Mouse (Mus musculus): ENCODE measurements at regions not wholly inside any gene's neighbourhood (a gene's known extent, or its start where the extent isn't known, plus 50 kb on each side); places are given as distances from the start of the nearest gene placed in this dataset.

GRCm38 (mm10) chr15:11459306-11459705, 59.8 kb upstream of the Tars start:
- no peaks in the 10 kb centered on the region for H3K4me1 ChIP-seq (ENCODE audit: insufficient read depth, low read length)
- H3K27me3 ChIP-seq (ENCODE audit: insufficient read depth, low read length): no peaks in the 10 kb centered on the region
- H3K4me2 ChIP-seq (ENCODE audit: low read depth, low read length): no peak overlapping the region
- no peak for TF ChIP-seq CTCF (IDR thresholded peaks at IDR 0.05; ENCODE audit: low read depth)
- H3K9me3 ChIP-seq (ENCODE audit: low read length): no peaks in the 10 kb centered on the region
- H3K9ac ChIP-seq (replicated peaks; ENCODE audit: low read length): no peak overlapping the region
- DNase-seq (ENCODE audit: low spot score): no peak
- H3K36me3 ChIP-seq (ENCODE audit: insufficient read depth, low read length): no peaks in the 10 kb centered on the region
- no peak for ATAC-seq
- WGBS: 93% methylated on average over 2 of the region's 2 CpGs
- no peak overlapping the region for H3K27ac ChIP-seq
- no peak overlapping the region for H3K4me3 ChIP-seq (ENCODE audit: low read length)

- H3K4me1 ChIP-seq (ENCODE audit: insufficient read depth, low read length): no peaks in the 10 kb centered on the region
- H3K4me2 ChIP-seq (ENCODE audit: low read depth, low read length): no peak overlapping the region
- WGBS: 88% methylated on average over 8 of the region's 8 CpGs
- no peaks in the 10 kb centered on the region for H3K36me3 ChIP-seq (ENCODE audit: insufficient read depth, low read length)
- no peak for TF ChIP-seq CTCF (IDR thresholded peaks at IDR 0.05; ENCODE audit: low read depth)
- H3K9ac ChIP-seq (replicated peaks; ENCODE audit: low read length): no peak overlapping the region
- no peak overlapping the region for H3K27ac ChIP-seq
- no peaks in the 10 kb centered on the region for H3K9me3 ChIP-seq (ENCODE audit: low read length)
- DNase-seq (ENCODE audit: low spot score) (no peak), ATAC-seq (no peak)
- no peaks in the 10 kb centered on the region for H3K27me3 ChIP-seq (ENCODE audit: insufficient read depth, low read length)
- no peak overlapping the region for H3K4me3 ChIP-seq (ENCODE audit: low read length)
These were observed 57.8 kb upstream of the Tars start for GRCm38 (mm10) chr15:11457278-11457677.

DNA sequence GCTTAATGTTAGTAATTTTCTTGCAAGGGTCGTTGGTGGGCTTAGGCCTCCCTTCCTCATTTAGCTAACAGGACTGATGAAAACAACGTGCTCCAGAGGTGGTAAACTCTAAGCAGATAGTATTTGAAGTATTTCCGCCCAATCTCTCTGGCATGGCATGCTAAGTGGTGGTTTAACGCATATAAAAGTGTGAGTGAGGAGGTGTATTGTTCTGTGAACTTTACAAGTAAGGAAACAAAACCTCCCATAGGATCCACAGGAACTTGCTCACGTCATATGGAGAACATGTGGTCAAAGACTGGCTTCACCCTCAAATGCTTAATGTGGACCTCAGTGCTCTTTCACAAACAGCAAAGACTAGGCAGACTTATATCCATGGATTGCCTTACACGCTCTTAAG, 56.5 kb upstream of the Tars start:
- WGBS: 82% methylated on average over 6 of the region's 6 CpGs
- Histone ChIP-seq H3K4me2 (ENCODE audit: low read depth, low read length) (no peak overlapping the region), H3K4me1 (ENCODE audit: insufficient read depth, low read length) (no peaks in the 10 kb centered on the region), H3K9me3 (ENCODE audit: low read length) (no peaks in the 10 kb centered on the region), H3K27ac (no peak overlapping the region), H3K9ac (replicated peaks; ENCODE audit: low read length) (no peak overlapping the region), H3K27me3 (ENCODE audit: insufficient read depth, low read length) (no peaks in the 10 kb centered on the region), H3K36me3 (ENCODE audit: insufficient read depth, low read length) (no peaks in the 10 kb centered on the region), H3K4me3 (ENCODE audit: low read length) (no peak overlapping the region)
- TF ChIP-seq CTCF (IDR thresholded peaks at IDR 0.05; ENCODE audit: low read depth): no peak
- no peak for ATAC-seq
- no peak for DNase-seq (ENCODE audit: low spot score)

GRCm38 (mm10) chr15:11455366-11455785, 55.9 kb upstream of the Tars start:
- no peaks in the 10 kb centered on the region for H3K9me3 ChIP-seq (ENCODE audit: low read length)
- no peaks in the 10 kb centered on the region for H3K27me3 ChIP-seq (ENCODE audit: insufficient read depth, low read length)
- H3K4me2 ChIP-seq (ENCODE audit: low read depth, low read length): no peak overlapping the region
- no peaks in the 10 kb centered on the region for H3K36me3 ChIP-seq (ENCODE audit: insufficient read depth, low read length)
- DNase-seq (ENCODE audit: low spot score) (no peak), ATAC-seq (no peak)
- TF ChIP-seq CTCF (IDR thresholded peaks at IDR 0.05; ENCODE audit: low read depth): no peak
- no peak overlapping the region for H3K4me3 ChIP-seq (ENCODE audit: low read length)
- H3K4me1 ChIP-seq (ENCODE audit: insufficient read depth, low read length): no peaks in the 10 kb centered on the region
- no peak overlapping the region for H3K9ac ChIP-seq (replicated peaks; ENCODE audit: low read length)
- no peak overlapping the region for H3K27ac ChIP-seq
- 87% methylated on average over 11 of the region's 11 CpGs for WGBS

GRCm38 (mm10) chr15:11453997-11454396, 54.5 kb upstream of the Tars start:
- Histone ChIP-seq H3K4me3 (ENCODE audit: low read length) (no peak overlapping the region), H3K27me3 (ENCODE audit: insufficient read depth, low read length) (no peaks in the 10 kb centered on the region), H3K9me3 (ENCODE audit: low read length) (no peaks in the 10 kb centered on the region), H3K27ac (no peak overlapping the region), H3K36me3 (ENCODE audit: insufficient read depth, low read length) (no peaks in the 10 kb centered on the region), H3K4me1 (ENCODE audit: insufficient read depth, low read length) (no peaks in the 10 kb centered on the region), H3K9ac (replicated peaks; ENCODE audit: low read length) (no peak overlapping the region), H3K4me2 (ENCODE audit: low read depth, low read length) (no peak overlapping the region)
- ATAC-seq: no peak
- no peak for DNase-seq (ENCODE audit: low spot score)
- 94% methylated on average over 1 of the region's 1 CpGs for WGBS
- no peak for TF ChIP-seq CTCF (IDR thresholded peaks at IDR 0.05; ENCODE audit: low read depth)

- Histone ChIP-seq H3K27me3 (ENCODE audit: insufficient read depth, low read length) (no peaks in the 10 kb centered on the region), H3K4me3 (ENCODE audit: low read length) (no peak overlapping the region), H3K9ac (replicated peaks; ENCODE audit: low read length) (no peak overlapping the region), H3K4me2 (ENCODE audit: low read depth, low read length) (no peak overlapping the region), H3K36me3 (ENCODE audit: insufficient read depth, low read length) (no peaks in the 10 kb centered on the region), H3K27ac (no peak overlapping the region), H3K9me3 (ENCODE audit: low read length) (no peaks in the 10 kb centered on the region), H3K4me1 (ENCODE audit: insufficient read depth, low read length) (no peaks in the 10 kb centered on the region)
- 93% methylated on average over 1 of the region's 1 CpGs for WGBS
- ATAC-seq: no peak
- no peak for DNase-seq (ENCODE audit: low spot score)
- no peak for TF ChIP-seq CTCF (IDR thresholded peaks at IDR 0.05; ENCODE audit: low read depth)
These were observed 52.2 kb upstream of the Tars start for GRCm38 (mm10) chr15:11451635-11452034.
